Mouse (Mus musculus) bone marrow macrophage, adult 2 months (primary cell): ENCODE data around the gene Flrt3. TPM values are rescaled to one million over a fixed set of nuclear protein-coding genes. Genes with fewer than 3 reads are reported as not detected.

Experiments
- H3K27ac ChIP-seq: 2 replicates; pipeline ENCODE4 v1.5.1; 2012; ENCODE audit warnings: low read depth, low read length; ENCODE audit not compliant: insufficient read depth
- H3K4me1 ChIP-seq: 2 replicates; pipeline ENCODE4 v1.6.1; 2012; ENCODE audit warnings: low read length; ENCODE audit not compliant: control insufficient read depth, insufficient read depth
- H3K4me3 ChIP-seq: 2 replicates; pipeline ENCODE4 v1.5.1; 2012; ENCODE audit warnings: mild to moderate bottlenecking, low read length, moderate library complexity; ENCODE audit not compliant: insufficient read depth
- CTCF ChIP-seq: IDR thresholded peaks from 2 replicates; pipeline ENCODE4 v1.5.1; 2012; ENCODE audit warnings: low read depth, mild to moderate bottlenecking, low read length, moderate library complexity
- POLR2A ChIP-seq: IDR thresholded peaks from 2 replicates; pipeline ENCODE4 v1.6.1; 2012; ENCODE audit warnings: mild to moderate bottlenecking, low read depth, low read length, borderline replicate concordance
- polyA plus RNA-seq: library from polyadenylated mRNA; stranded (reverse); fragments of >200 nt; gene quantifications from 2 replicates; pipeline ENCODE4 v1.2.4, GENCODE M21; 2012; ENCODE audit not compliant: missing spikeins, insufficient read depth, insufficient read length

Flrt3 gene
- polyA plus RNA-seq, 1 experiment, result 0.23 TPM

- TF ChIP-seq CTCF (no peak), POLR2A (no peak)
- Histone ChIP-seq H3K27ac (no peak overlapping the region), H3K4me3 (no peak overlapping the region), H3K4me1 (no peaks in the 10 kb centered on the region)
Measured at GRCm38 (mm10) chr2:140662673-140663072, 8.6 kb downstream of the Flrt3 start.

DNA sequence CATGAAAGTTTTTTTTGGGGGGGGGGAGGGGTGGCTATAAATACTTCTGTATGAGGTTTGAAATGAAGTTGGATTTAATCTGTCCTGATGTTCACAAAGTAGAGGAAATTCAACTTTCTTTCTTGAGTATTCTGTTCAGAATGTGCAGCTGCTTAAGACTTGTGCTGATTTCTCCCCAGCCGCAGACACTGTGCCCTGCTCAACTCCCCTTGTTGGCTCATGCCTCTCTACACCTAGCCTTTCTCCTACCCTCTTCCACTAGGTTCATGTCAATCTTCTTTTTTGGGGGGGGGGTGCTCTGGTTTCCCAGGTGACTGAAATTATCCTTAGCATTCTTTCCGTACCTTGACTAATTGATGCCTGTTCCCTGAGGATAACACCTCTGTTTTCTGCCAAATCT lies 17.3 kb downstream of the Flrt3 start:
- H3K4me1 ChIP-seq, result no peaks in the 10 kb centered on the region
- H3K4me3 ChIP-seq, result no peak overlapping the region
- TF ChIP-seq CTCF, result no peak
- TF ChIP-seq POLR2A, result no peak
- no peak overlapping the region for H3K27ac ChIP-seq

- Histone ChIP-seq H3K4me1 (no peaks in the 10 kb centered on the region), H3K4me3 (no peak overlapping the region), H3K27ac (no peak overlapping the region)
- no peak for TF ChIP-seq CTCF
- no peak for TF ChIP-seq POLR2A
Measured at GRCm38 (mm10) chr2:140653481-140653880, 17.8 kb downstream of the Flrt3 start.

DNA sequence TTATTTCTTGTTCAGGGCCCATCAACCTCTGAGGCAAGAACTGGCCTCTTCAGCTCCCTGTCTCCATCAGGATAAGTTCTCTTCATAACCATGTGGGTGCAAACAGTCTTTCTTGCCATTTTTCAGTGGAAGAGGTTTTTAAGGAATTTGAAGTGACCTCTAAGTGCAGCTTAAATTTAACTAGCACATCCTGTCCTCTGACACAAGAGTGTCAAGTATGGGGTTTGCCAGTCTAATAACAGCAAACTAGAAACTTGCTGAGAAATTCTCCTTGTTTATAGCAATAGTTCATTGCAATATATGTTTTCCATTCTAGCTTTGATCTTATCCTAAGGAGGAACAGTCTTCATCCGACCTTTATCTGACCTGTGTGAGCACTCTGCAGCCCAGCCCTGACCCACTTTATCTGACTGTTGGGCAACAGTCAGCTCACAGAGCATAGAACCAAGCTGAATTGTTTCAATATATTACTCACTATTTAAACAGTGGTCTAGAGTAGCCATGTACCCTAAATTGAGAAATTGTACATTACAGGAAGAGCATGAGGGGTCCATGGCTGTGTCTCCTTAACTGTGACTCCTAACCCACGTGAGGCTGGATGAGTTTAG lies 49.4 kb downstream of the Flrt3 start:
- Histone ChIP-seq H3K27ac (no peak overlapping the region), H3K4me3 (no peak overlapping the region), H3K4me1 (no peaks in the 10 kb centered on the region)
- TF ChIP-seq CTCF, result no peak
- no peak for TF ChIP-seq POLR2A

GRCm38 (mm10) chr2:140615451-140615850 lies 55.8 kb downstream of the Flrt3 start:
- TF ChIP-seq CTCF (no peak), POLR2A (no peak)
- Histone ChIP-seq H3K4me1 (no peaks in the 10 kb centered on the region), H3K27ac (no peak overlapping the region), H3K4me3 (no peak overlapping the region)
